Mouse (Mus musculus) left cerebral cortex, adult 8-10 months (tissue): ENCODE measurements around the gene Ankrd13b. TPM values are rescaled to one million over a fixed set of nuclear protein-coding genes. Genes with fewer than 3 reads are reported as not detected.

Source experiments
- DNase-seq, 2 experiments: peaks; one replicate each; pipeline ENCODE4 v3.0.0; 2022; ENCODE audit warnings: low spot score in 2 of 2
- total RNA-seq, 4 experiments: library from RNA; stranded (reverse); gene quantifications; 2 replicates each; pipeline ENCODE4 v1.2.4; 2022

The Ankrd13b gene
- total RNA-seq, 4 experiments from 2014 or later, result 75.8 to 83.0 (median 79.6) TPM

GRCm38 (mm10) chr11:77462283-77463100 is 27.0 kb downstream of the Ankrd13b start, which contains the start of gene Coro6:
Coro6 (plus strand) TSS chr11:77462411.
- DNase-seq, result no peak

- no peak for DNase-seq
Measured at GRCm38 (mm10) chr11:77461856-77462255, 27.6 kb downstream of the Ankrd13b start.

DNA sequence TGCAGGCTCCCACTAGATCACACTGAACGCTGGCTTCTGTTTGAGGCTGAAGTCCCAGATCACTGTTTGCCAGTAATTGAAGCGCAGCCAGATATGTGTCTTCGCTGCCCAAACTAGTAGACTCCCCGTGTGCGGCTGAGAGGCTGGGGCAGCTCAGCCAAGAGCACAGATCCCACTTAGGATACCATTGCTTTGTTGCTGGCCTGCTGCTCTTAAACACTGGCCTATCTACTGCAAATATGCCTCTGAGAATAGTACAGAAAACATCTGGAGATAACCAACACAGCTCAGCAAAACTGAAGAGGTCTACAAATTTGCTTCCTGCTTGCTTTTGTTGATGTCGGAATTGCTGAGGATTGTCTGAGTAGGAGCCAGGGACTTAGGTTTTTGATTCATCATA is 32.6 kb downstream of the Ankrd13b start:
- no peak for DNase-seq

DNA sequence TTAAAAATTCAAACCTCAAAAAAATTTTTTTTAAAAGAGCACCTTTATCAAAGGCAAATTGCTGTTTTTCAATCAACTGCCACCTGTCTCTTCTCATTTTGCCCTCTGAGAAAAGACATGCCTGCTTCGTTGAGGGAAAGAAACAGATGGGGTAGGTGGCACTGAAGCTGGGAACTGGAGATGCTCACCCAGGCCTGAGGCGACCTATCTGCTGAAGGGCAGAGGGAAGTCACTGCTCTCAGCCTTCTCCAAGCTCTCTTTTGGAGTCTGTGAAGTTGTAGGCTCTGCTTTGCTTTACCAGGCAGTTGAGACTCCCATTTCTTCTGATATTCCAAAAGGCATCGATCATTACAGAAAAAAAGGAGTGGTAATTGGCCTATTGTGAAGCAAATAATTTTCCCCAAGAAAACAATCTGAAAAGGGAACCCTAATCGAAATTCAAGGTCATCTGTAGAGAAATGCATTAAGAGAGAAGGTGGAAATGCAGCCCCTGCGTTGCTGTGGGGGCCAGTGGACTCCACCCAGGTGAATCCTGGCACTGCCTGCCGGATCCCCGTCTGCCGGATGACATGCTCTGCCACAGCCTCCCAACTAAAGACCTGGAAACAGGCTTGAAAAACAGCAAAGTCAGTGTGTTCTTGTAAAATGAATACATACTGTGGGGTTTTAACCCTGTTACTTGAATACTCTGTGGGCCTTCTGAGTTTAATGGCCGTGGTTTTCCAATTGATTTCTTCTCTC is 33.5 kb downstream of the Ankrd13b start:
- DNase-seq, result no peak

DNA sequence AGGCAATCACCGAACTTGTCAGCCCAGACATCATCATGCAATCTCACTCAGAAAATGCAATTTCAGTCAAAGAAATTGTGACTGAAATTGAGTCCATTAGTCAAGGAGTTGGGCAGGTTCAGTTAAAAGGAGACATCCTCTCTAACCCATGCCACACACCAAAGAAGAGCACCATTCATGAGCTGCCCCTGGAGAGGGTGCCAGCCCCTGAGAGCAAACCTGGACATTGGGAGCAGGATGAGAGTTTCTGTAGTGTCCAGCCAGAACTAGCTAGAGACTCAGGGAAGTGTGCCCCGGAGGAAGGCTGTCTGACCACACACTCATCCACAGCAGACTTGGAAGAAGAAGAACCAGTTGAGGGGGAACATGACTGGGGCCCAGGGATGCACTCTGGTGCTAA is 36.1 kb downstream of the Ankrd13b start:
- no peak for DNase-seq

DNA sequence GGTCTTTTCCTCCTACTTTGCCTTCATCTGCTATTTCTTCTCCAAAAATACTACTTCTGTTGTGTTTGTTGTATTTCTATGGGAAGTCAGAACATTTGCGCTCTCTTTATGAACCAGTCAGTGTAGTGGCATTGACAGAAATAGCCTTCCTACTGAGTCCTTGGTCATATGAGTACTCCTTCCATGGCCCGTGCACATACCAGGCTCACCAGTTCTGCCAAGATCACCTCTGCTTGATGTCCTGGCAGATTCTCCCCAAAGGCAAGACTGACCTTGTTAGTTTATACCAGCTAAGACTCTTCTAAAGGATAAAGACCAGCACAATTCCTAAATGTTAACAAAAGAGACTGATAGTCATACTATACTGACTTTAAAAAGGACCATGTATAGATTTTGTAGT is 37.8 kb downstream of the Ankrd13b start:
- no peak for DNase-seq

GRCm38 (mm10) chr11:77449224-77449623 is 40.3 kb downstream of the Ankrd13b start:
- no peak for DNase-seq

DNA sequence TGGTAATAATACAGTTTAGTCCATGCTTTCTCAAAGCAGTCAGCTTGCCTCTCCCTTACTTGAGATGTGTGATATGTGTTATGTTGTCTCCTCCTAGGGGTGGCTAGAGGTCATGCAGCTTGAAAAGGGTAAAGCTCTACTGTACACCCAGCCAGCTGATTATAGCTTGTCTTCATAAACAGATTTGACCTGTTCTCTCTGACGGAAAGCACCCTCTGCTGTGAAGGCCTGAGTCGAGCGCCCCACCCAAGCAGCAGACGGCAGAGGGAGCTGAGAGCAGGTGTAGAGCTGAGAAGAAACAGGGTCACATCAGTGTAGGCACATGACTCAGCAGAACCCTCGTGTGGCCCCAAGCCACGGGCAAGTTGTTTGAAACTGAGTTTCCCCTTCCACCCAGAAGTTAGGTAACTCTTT is 42.8 kb downstream of the Ankrd13b start:
- no peak for DNase-seq

DNA sequence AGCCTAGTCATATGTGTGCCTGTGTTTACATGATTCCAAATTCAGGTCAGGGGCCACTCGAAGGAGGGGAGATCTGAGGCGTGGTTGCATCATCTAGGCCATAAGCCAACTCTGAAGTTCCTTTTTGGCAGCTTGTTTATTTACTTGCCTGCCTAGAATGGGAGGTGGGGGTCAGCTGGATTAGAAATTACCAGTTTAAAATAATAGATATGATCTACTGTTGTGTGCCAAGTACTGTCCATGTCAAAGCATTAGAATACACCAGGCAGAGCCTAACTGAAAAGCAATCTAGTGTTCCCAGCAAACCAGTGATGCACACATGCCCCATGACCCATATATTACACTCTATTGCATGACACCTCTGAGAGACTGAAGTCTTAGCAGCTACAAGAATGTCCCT is 44.5 kb downstream of the Ankrd13b start:
- no peak for DNase-seq

- no peak for DNase-seq
Measured at GRCm38 (mm10) chr11:77442186-77443170, 47.0 kb downstream of the Ankrd13b start.

DNA sequence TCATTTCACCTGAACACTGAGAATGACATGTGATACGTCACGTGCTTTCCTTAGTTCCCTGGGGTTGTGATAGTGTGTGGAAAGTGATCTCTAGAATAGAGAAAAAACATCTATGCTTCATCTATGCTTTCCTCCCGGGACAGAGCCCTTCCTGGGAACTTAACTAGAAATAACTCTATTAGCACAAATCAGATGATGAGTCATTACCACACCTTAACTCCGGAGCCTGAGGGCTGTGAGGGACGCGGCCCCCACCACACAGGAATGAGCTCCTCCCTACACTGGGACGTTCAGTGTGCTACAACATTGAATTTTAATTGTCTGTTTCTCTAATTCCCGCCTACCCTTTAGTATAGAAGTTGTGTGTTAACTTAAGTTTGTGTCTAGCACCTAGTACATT is 48.5 kb downstream of the Ankrd13b start:
- DNase-seq, result no peak

DNA sequence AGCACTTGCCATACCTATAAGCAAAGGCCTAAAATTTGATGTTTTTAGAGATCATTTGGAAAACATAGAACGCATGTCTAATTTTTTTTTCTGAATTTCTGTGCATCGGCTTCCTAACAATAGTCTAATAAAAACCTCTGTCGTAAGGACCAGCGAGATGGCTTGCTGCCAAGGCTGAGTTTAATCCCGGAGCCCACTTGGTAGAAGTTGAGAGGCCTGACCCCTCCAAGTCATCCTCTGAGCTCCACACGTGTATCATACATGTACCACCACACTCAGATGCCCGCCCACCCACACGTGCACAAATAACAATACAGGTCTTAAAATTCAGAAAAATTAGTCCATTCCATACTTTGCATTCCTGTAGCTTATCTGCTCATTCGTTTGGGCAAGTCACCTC is 49.4 kb downstream of the Ankrd13b start:
- DNase-seq, result no peak

GRCm38 (mm10) chr11:77437026-77437425 is 52.5 kb downstream of the Ankrd13b start:
- no peak for DNase-seq

- no peak for DNase-seq
Measured at GRCm38 (mm10) chr11:77428446-77428845, 61.0 kb downstream of the Ankrd13b start.

DNA sequence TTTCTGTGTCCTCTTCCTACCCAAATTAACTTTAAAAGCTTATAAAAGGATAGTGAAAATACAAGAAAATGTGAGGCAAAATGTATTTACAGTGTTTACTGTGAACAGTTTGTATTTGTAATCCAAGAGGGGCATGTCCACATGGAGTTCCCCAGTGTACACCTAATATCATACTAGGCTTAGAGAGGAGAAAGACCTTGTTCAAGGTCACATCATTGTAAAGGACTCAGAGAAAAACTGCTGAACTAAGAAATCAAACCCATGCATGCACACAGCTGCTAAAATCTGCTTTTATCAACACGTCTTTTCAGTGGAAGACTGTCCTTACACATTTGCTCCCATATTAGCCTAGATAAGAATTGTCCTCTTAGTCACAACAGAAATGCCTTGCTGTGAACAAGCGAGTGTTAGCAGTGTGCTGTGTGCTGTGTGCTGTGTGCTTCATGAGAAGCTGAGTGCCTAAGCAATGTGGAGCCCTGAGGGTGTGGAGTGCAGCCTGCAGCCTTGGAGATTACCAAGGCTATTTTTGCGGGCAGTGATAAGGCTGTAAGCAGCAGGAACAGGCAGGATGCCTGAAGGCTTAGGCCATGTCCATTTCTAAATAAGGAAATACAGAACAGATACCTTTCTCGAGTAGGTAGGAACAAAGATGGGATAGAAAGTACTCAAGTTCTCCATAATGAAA is 66.2 kb downstream of the Ankrd13b start:
- no peak for DNase-seq

Other genes starting within 250 kb of the Ankrd13b start
- gene Coro6, start 27.3 kb downstream of the Ankrd13b start, total RNA-seq, result 10 to 100 TPM; 48.9 to 51.4 (median 50.4) TPM
- 100 to 1,000 TPM; 281 to 307 (median 287) TPM for gene Git1, start 3.9 kb upstream of the Ankrd13b start, total RNA-seq
- 1 to 10 TPM in 3 of 4 experiments, under 1 TPM in 1; 0.99 to 1.7 (median 1.5) TPM for gene Abhd15, start 25.4 kb upstream of the Ankrd13b start, total RNA-seq
- gene Trp53i13, start 26.3 kb upstream of the Ankrd13b start, total RNA-seq, result 1 to 10 TPM; 4.3 to 9.4 (median 5.6) TPM
- under 1 TPM in 1 of 4 experiments, not detected in 3; 0.21 TPM for gene Gm10392, start 29.5 kb upstream of the Ankrd13b start, total RNA-seq
- gene Taok1, start 118.1 kb upstream of the Ankrd13b start, total RNA-seq, result 100 to 1,000 TPM in 2 of 4 experiments, 10 to 100 TPM in 2; 92.7 to 112 (median 102) TPM
- 10 to 100 TPM; 63.5 to 69.0 (median 67.1) TPM for gene Nufip2, start 196.5 kb upstream of the Ankrd13b start, total RNA-seq
- gene Cryba1, start 235.6 kb upstream of the Ankrd13b start, total RNA-seq, result not detected